Mouse (Mus musculus) bone marrow macrophage, adult 2 months (primary cell): ENCODE data around the gene Gse1.

ENCODE experiments used
- CTCF ChIP-seq: IDR thresholded peaks from 2 replicates; pipeline ENCODE4 v1.5.1; 2012; ENCODE audit warnings: low read depth, mild to moderate bottlenecking, low read length, moderate library complexity
- POLR2A ChIP-seq: IDR thresholded peaks from 2 replicates; pipeline ENCODE4 v1.6.1; 2012; ENCODE audit warnings: mild to moderate bottlenecking, low read depth, low read length, borderline replicate concordance

DNA sequence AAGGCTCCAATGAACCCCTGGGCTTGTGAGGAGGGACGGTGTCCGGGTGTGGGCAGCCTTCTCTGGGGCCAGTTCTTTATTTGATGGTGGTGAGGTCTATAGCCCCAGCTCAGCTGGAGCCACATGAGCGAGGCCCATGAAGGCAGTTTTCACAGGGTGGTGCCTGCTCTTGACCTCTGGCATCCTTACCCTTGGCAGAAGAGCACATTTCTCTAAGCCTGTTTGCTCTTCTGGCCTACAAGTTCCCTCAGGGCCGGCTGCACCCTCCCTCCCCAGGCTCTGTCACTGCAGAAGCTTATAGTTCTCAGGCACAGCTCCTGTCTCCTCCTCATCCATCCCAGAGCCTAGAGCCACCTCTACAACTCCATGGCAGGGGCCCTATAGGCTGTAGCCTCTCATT, 186.0 kb downstream of the Gse1 start:
- TF ChIP-seq CTCF (no peak), POLR2A (no peak)
